Mouse (Mus musculus) left cerebral cortex, adult 2 months (tissue): ENCODE results near the gene Olfr553. TPM values are rescaled to one million over a fixed set of nuclear protein-coding genes. Genes with fewer than 3 reads are reported as not detected.
"Not testable (repeated sequence)": the region's sequence is repeated elsewhere in the genome, so short reads cannot be mapped to it uniquely, and the experiment has no call there.

Experiments
- DNase-seq, 2 experiments: peaks; one replicate each; pipeline ENCODE4 v3.0.0; 2021 to 2022; ENCODE audit warnings: low spot score in 2 of 2, mixed read lengths in 1 of 2; ENCODE audit errors: extremely low spot score in 1 of 2
- H3K27ac ChIP-seq: fragments of 200-600 bp; 2 replicates; pipeline ENCODE4 v1.8.1; 2022
- H3K4me3 ChIP-seq: fragments of 200-600 bp; 2 replicates; pipeline ENCODE4 v1.8.1; 2022
- CTCF ChIP-seq: fragments of 200-600 bp; IDR thresholded peaks from 2 replicates; pipeline ENCODE4 v1.8.1; 2022; ENCODE audit warnings: antibody characterized with exemption, mild to moderate bottlenecking, moderate library complexity
- intact Hi-C: fragments of 180-260 bp; cut with DNase I; formaldehyde crosslinking; loops from one replicate; pipeline ENCODE4 v1.15.1; 2025
- long read RNA-seq, 2 experiments: library from polyadenylated mRNA; stranded (forward); transcript quantifications; one replicate each; pipeline ENCODE4 v2.0.0; 2021; ENCODE audit warnings: borderline mapping rate in 2 of 2
- total RNA-seq, 2 experiments: library from RNA; stranded (reverse); gene quantifications; 2 replicates each; pipeline ENCODE4 v1.2.3; 2021

Olfr553 gene
- not detected for total RNA-seq
- long read RNA-seq, experiment 1 = 0 reads
- long read RNA-seq, experiment 2 = 0 reads

- H3K4me3 ChIP-seq = no peak within 1 kb of the TSS
- H3K27ac ChIP-seq = no peak within 1 kb of the TSS
- DNase-seq = no peak
- intact Hi-C loops = no loop called here
- TF ChIP-seq CTCF = no peak
These were observed at the start of gene Olfr553 for GRCm38 (mm10) chr7:102618118-102618517. Gene Olfr553, minus strand, starts transcription at chr7:102618218.

DNA sequence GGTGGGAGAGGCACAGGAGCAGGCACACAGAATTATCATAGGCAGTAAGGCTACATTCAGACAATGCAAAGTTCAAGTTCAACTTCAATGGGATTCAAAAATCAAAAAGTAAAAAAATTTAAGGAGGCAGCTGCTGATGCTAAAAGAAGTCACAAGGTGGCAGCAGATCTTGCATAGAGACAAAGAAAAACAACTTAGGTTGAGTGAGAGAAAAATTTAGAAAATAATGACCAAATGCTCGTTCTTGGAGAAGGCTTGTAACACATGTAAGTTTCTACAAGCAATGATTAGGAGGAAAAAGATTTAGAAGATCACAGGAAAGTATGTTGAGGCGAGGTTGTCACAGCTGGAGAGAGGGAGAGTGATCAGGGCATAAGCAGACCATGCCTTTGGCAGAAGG is 47.4 kb upstream of the Olfr553 start:
- intact Hi-C loops = loop anchor here (2.0 to 5.0 kb wide), 3 partner anchors 253 to 1207 kb away; no protein-coding TSS in a partner anchor
- H3K4me3 ChIP-seq = no peak overlapping the region
- no peak for DNase-seq
- H3K27ac ChIP-seq = no peak overlapping the region
- peak; percentile 77 for TF ChIP-seq CTCF

DNA sequence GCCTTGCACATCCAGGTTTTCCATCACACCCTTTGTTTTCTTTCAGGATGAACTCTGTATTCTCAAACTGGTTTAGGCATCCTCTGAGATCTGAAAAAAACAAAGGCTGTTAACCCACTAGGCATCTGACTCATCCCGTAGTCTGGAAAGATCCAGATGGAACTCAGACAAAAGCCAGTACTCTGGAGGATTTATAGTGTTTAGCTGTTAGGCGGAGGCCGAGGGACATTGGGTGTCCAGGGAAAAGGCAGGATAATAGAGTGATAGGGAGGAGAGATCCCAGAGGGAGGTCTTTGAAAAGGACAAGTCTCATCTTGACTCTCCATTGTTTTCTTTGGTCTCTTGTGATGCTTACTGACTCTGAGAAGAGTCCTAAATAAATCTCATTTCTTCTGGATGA is 46.6 kb upstream of the Olfr553 start, which contains the start of gene Olfr556:
Gene Olfr556, plus strand, starts transcription at position 301 of the 400 bp plus-strand sequence.
- H3K27ac ChIP-seq = no peak within 1 kb of the TSS
- intact Hi-C loops = loop anchor here (2.0 kb wide), 2 partner anchors 254 to 1142 kb away; no protein-coding TSS in a partner anchor
- no peak for TF ChIP-seq CTCF
- H3K4me3 ChIP-seq = no peak within 1 kb of the TSS
- DNase-seq = no peak

DNA sequence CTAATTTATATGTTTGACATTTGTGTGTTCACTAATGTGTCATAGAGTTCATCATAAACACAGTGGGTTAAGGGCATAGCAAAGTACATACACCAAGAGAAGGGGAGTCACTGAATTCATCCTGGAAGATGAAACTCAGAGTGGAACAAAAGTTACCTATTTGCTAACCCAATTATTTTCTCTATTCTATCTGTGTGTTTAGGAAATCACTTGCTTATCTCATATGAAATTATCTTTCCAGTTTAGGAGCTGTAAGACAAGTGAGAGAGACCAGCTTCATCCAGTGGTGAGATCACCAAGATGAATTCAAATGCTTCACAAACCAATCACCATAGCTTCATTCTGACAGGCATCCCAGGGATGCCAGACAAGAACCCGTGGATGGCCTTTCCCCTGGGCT is 40.5 kb upstream of the Olfr553 start, which contains the start of gene Olfr555:
Gene Olfr555, plus strand, starts transcription at position 301 of the 400 bp plus-strand sequence.
- intact Hi-C loops = no loop called here
- no peak for TF ChIP-seq CTCF
- no peak within 1 kb of the TSS for H3K4me3 ChIP-seq
- DNase-seq = no peak
- no peak within 1 kb of the TSS for H3K27ac ChIP-seq

DNA sequence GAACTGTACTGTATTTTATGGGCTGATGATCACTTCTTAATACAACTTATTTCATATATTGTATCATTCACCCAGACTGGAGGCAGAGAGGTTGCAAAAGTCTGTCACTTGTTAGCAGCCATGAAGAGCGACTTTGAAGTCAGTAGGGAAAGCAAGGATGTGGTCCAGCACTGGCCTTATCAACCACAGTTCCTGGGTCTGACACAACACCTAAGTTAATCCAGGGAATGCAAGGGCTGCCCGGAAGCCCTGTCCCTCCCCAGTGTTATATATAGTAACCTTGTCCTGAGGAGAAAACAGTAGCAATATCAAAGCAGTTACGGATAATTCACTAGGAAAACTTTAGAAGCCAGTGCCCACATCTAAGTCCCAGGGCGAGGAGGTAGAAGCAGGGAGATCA is 26.9 kb upstream of the Olfr553 start:
- DNase-seq, intact Hi-C loops, H3K27ac ChIP-seq, H3K4me3 ChIP-seq: not testable (repeated sequence)

- no peak within 1 kb of the TSS for H3K4me3 ChIP-seq
- intact Hi-C loops = no loop called here
- no peak for TF ChIP-seq CTCF
- no peak for DNase-seq
- no peak within 1 kb of the TSS for H3K27ac ChIP-seq
These were observed 20.1 kb upstream of the Olfr553 start, which contains the start of gene Olfr554 for GRCm38 (mm10) chr7:102638132-102638531. Gene Olfr554, plus strand, starts transcription at chr7:102638432.

DNA sequence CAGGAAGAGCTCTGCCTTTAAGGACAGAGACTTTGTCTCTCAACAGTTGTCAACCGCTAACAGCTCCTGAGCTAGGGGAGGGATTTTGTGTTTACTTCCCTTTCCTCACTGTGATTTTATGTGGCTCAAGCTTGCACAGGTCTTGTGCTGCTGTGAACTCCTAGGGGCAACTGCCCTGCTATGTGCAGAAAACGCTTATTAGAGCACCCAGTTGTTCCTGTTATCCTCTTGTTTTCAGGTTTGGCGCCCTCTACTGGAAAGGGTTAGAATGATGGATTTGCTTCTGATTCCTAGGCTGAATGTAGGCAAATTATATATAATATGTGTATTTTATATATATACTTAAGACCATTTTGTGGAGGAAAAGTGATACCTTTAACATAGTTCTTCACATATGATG is 18.6 kb upstream of the Olfr553 start:
- DNase-seq = peak in 1 of 2 experiments; percentile 18
- H3K4me3 ChIP-seq = no peak overlapping the region
- intact Hi-C loops = loop anchor here (1.0 kb wide), 1 partner anchor 123 kb away; no protein-coding TSS in a partner anchor
- no peak overlapping the region for H3K27ac ChIP-seq
- TF ChIP-seq CTCF = peak; percentile 59

- intact Hi-C loops, H3K27ac ChIP-seq, H3K4me3 ChIP-seq, DNase-seq: not testable (repeated sequence)
These were observed 2.4 kb upstream of the Olfr553 start for GRCm38 (mm10) chr7:102620368-102620767.

DNA sequence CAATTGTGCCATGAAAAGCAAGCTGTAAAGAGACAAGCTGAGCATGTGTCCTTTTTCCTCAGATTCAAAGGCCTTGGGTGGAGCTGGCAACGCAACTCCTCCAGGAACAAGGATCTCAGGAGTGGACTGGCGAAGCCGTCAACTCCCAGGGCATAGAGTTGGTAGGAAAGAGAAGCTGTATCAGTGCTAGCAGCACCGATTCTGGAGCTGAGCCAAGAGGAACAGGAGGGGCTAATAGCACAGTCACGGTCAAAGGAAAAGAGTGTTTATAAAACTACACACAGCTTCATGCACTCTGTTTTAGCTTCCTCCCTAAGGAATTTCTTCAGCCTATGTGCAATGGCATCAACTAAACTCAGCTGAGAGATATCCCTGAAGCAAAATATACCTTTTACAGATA is 1.6 kb upstream of the Olfr553 start:
- H3K4me3 ChIP-seq = no peak overlapping the region
- no peak overlapping the region for H3K27ac ChIP-seq
- no peak for DNase-seq
- intact Hi-C loops = no loop called here
- no peak for TF ChIP-seq CTCF

DNA sequence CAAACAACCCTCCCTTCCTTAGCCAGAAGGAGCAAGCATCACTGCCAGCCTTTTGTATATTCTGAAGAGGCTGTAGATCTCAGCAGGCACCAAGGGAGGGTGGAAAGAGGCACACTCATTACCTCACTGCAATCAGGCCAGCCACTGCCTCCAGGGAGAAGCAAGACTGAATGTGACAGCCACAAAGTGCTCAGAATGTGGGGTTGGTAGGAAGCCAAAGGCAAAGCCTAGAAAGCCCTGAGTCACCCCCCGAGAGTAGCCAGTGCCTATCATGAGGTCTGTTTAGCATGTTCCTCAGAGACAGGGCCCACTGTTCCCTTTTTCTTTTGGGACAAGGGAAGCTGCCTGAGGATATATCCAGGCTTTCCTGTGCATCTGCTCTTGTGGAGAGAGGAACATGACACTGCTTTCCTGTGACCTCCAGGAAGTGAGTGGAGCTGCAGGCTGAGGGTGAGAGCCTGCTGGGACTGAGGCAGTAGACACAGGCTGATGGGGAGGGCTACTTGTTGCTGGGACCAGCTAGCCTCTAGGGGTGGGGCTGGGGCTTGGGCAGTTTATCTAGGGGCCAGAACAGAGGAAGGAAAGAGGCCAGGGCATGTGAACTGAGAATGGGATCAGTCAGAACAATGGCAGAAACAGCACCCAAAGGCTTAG is 20.5 kb downstream of the Olfr553 start, which contains the start of gene Olfr552:
Gene Olfr552, plus strand, starts transcription at position 393 of the 654 bp plus-strand sequence.
- H3K27ac ChIP-seq = no peak within 1 kb of the TSS
- no peak for DNase-seq
- TF ChIP-seq CTCF = no peak
- intact Hi-C loops = no loop called here
- H3K4me3 ChIP-seq = no peak within 1 kb of the TSS

DNA sequence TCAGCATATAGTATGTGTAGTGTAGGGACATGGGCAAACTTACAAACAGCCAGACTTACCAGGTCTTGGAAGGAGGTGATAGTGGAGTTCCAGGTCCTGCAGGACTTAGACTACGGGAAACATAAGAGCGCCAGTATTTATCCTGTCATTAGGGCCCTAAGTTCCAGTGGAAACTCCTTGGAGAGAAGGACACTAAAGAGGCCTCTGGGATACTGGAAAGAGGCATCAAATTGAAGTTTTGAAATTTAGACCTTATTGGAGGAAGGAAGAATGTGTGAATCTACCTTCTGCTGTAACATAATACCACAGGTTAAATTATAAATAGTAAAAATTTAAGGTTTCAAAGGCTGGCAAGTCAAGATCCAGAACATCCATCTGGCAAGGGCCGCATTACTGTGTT is 26.2 kb downstream of the Olfr553 start, which contains the start of gene Olfr551:
Gene Olfr551, minus strand, starts transcription at position 101 of the 400 bp plus-strand sequence.
- no peak within 1 kb of the TSS for H3K27ac ChIP-seq
- DNase-seq = no peak
- no peak for TF ChIP-seq CTCF
- no peak within 1 kb of the TSS for H3K4me3 ChIP-seq
- intact Hi-C loops = no loop called here

DNA sequence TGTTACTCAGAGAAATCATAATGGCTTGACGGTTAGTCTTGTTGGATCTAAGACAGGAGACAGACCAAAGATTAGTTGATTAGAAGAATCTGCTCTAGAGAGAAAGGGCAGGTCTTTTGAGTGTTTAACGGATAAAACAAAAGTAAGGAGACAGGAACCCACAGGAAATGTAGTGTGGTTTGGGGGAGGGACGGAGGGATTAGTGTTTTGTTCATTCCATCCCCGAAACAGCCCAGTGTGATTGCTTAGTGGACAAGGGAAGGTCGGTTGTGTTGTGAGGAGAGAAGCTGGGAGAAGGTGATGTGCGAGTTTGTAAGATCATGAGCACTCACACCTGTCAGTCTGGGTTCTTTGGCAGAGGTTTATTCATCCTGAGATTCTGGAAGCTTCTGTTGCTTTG is 42.0 kb downstream of the Olfr553 start:
- no peak overlapping the region for H3K27ac ChIP-seq
- no peak for DNase-seq
- intact Hi-C loops = no loop called here
- TF ChIP-seq CTCF = no peak
- H3K4me3 ChIP-seq = no peak overlapping the region
